Mouse (Mus musculus) lung, postnatal 36 days (tissue): ENCODE measurements around the gene Opa1.

Experiments
- DNase-seq: peaks from one replicate; pipeline ENCODE4 v3.0.0; 2022; ENCODE audit warnings: mixed read lengths

Gene Opa1

GRCm38 (mm10) chr16:29579167-29579786 is at the start of gene Opa1:
TSS of gene Opa1 (plus strand) at chr16:29579334.
- DNase-seq, result peak; percentile 96

GRCm38 (mm10) chr16:29533641-29534040 is 45.5 kb upstream of the Opa1 start:
- no peak for DNase-seq

- DNase-seq, result no peak
Observed at GRCm38 (mm10) chr16:29535866-29536265, 43.3 kb upstream of the Opa1 start.

- DNase-seq, result no peak
Observed at GRCm38 (mm10) chr16:29536411-29537204, 42.5 kb upstream of the Opa1 start.

- DNase-seq, result no peak
Observed at GRCm38 (mm10) chr16:29539906-29540305, 39.2 kb upstream of the Opa1 start.

GRCm38 (mm10) chr16:29541261-29541683 is 37.9 kb upstream of the Opa1 start:
- DNase-seq, result peak; percentile 44

- DNase-seq, result no peak
Observed at GRCm38 (mm10) chr16:29544829-29545228, 34.3 kb upstream of the Opa1 start, which contains the start of gene Atp13a4. TSS of gene Atp13a4 (minus strand) at chr16:29544864.

- DNase-seq, result no peak
Observed at GRCm38 (mm10) chr16:29559667-29560066, 19.5 kb upstream of the Opa1 start.

GRCm38 (mm10) chr16:29560454-29560853 is 18.7 kb upstream of the Opa1 start:
- no peak for DNase-seq

- DNase-seq, result peak; percentile 73
Observed at GRCm38 (mm10) chr16:29560869-29561268, 18.3 kb upstream of the Opa1 start.

- DNase-seq, result no peak
Observed at GRCm38 (mm10) chr16:29574013-29574412, 5.1 kb upstream of the Opa1 start.

- peak; percentile 16 for DNase-seq
Observed at GRCm38 (mm10) chr16:29575620-29576019, 3.5 kb upstream of the Opa1 start.

- no peak for DNase-seq
Observed at GRCm38 (mm10) chr16:29579787-29580176, 648 bp downstream of the Opa1 start.

GRCm38 (mm10) chr16:29592171-29592570 is 13.0 kb downstream of the Opa1 start:
- DNase-seq, result no peak

- no peak for DNase-seq
Observed at GRCm38 (mm10) chr16:29597122-29597521, 18.0 kb downstream of the Opa1 start.

- DNase-seq, result no peak
Observed at GRCm38 (mm10) chr16:29605546-29605945, 26.4 kb downstream of the Opa1 start.

GRCm38 (mm10) chr16:29607131-29607530 is 28.0 kb downstream of the Opa1 start:
- peak; percentile 54 for DNase-seq

- no peak for DNase-seq
Observed at GRCm38 (mm10) chr16:29614762-29615161, 35.6 kb downstream of the Opa1 start.

- DNase-seq, result peak; percentile 52
Observed at GRCm38 (mm10) chr16:29629053-29629452, 49.9 kb downstream of the Opa1 start.

GRCm38 (mm10) chr16:29635780-29636179 is 56.6 kb downstream of the Opa1 start:
- DNase-seq, result no peak

- DNase-seq, result no peak
Observed at GRCm38 (mm10) chr16:29642376-29642775, 63.2 kb downstream of the Opa1 start.

GRCm38 (mm10) chr16:29644871-29645270 is 65.7 kb downstream of the Opa1 start:
- no peak for DNase-seq

- DNase-seq, result no peak
Observed at GRCm38 (mm10) chr16:29646202-29646601, 67.1 kb downstream of the Opa1 start.

- DNase-seq, result no peak
Observed at GRCm38 (mm10) chr16:29656187-29656825, 77.2 kb downstream of the Opa1 start.
